Mouse (Mus musculus) stomach, postnatal 0 days (tissue): ENCODE data around the gene Cmip. TPM values are rescaled to one million over a fixed set of nuclear protein-coding genes. Genes with fewer than 3 reads are reported as not detected.

ENCODE experiments used
- ATAC-seq: fragments of 200-750 bp; cut with Nextera tagmentation; 2 replicates; pipeline ENCODE4 v1.8.0; 2017; ENCODE audit not compliant: low FRiP score, low TSS enrichment
- DNase-seq: peaks from one replicate; pipeline ENCODE4 v3.0.0-alpha.2; 2016; ENCODE audit warnings: low spot score
- H3K27ac ChIP-seq: fragments of 300-500 bp; sonication (generic); replicated peaks from 2 replicates; pipeline ENCODE4 v1.5.1; 2014; ENCODE audit warnings: mild to moderate bottlenecking, control low read depth
- H3K27me3 ChIP-seq: fragments of 300-500 bp; sonication (generic); 2 replicates; pipeline ENCODE4 v1.6.1; 2014; ENCODE audit warnings: low read length; ENCODE audit not compliant: control insufficient read depth, insufficient read depth
- H3K36me3 ChIP-seq: fragments of 300-500 bp; sonication (generic); 2 replicates; pipeline ENCODE4 v1.6.1; 2014; ENCODE audit warnings: low read length, mixed read lengths; ENCODE audit not compliant: control insufficient read depth, insufficient read depth
- H3K4me1 ChIP-seq: fragments of 300-500 bp; sonication (generic); replicated peaks from 2 replicates; pipeline ENCODE4 v1.6.1; 2014; ENCODE audit warnings: antibody characterized with exemption; ENCODE audit not compliant: control insufficient read depth, insufficient read depth
- H3K4me2 ChIP-seq: fragments of 300-500 bp; sonication (generic); replicated peaks from 2 replicates; pipeline ENCODE4 v1.6.1; 2014; ENCODE audit warnings: low read depth, mild to moderate bottlenecking, control low read depth, moderate library complexity
- H3K4me3 ChIP-seq: fragments of 300-500 bp; sonication (generic); 2 replicates; pipeline ENCODE4 v1.5.1; 2014; ENCODE audit warnings: low read depth, low read length, control low read depth
- H3K9ac ChIP-seq: fragments of 300-500 bp; sonication (generic); 2 replicates; pipeline ENCODE4 v1.6.1; 2014; ENCODE audit warnings: mild to moderate bottlenecking, low read length, control low read depth, mixed read lengths
- H3K9me3 ChIP-seq: fragments of 300-500 bp; sonication (generic); 2 replicates; pipeline ENCODE4 v1.6.1; 2016; ENCODE audit warnings: low read length; ENCODE audit not compliant: control insufficient read depth
- CTCF ChIP-seq: IDR thresholded peaks from 2 replicates; pipeline ENCODE4 v1.5.1; 2016; ENCODE audit warnings: antibody characterized with exemption, low read depth, mild to moderate bottlenecking, moderate library complexity
- EP300 ChIP-seq: optimal IDR thresholded peaks from 2 replicates; pipeline ENCODE3; 2016; ENCODE audit warnings: antibody characterized with exemption
- WGBS: fragments of 180-500 bp; shearing (Covaris S2); extraction: QIAGEN DNeasy Blood & Tissue Kit; methylation state at CpG from one replicate; pipeline ENCODE4 v1.1.7; 2014; 5-methylcytosine and 5-hydroxymethylcytosine counted together
- polyA plus RNA-seq: library from polyadenylated mRNA; unstranded; fragments of >200 nt; fragmentation: Nextera tagmentation; extraction: Ambion mirVana; gene quantifications from 2 replicates; pipeline ENCODE4 v1.2.1, GENCODE M21; 2015

The Cmip gene
- polyA plus RNA-seq, 1 experiment from 2014 or later = 19.9 TPM

- WGBS = 91% methylated on average over 10 of the region's 10 CpGs
- no peak overlapping the region for H3K27ac ChIP-seq
- TF ChIP-seq CTCF = no peak
- TF ChIP-seq EP300 = no peak
- DNase-seq (no peak), ATAC-seq (no peak)
- H3K4me1 ChIP-seq = no peaks in the 10 kb centered on the region; the same call in 1 of the 2 replicates
- no peak overlapping the region for H3K4me2 ChIP-seq
- H3K9me3 ChIP-seq = no peaks in the 10 kb centered on the region
- H3K9ac ChIP-seq = no peak overlapping the region
- H3K36me3 ChIP-seq = no peaks in the 10 kb centered on the region; the same call in 1 of the 2 replicates
- no peaks in the 10 kb centered on the region for H3K27me3 ChIP-seq
- H3K4me3 ChIP-seq = no peak overlapping the region
Observed at GRCm38 (mm10) chr8:117320616-117321015, 63.8 kb downstream of the Cmip start.

- no peak overlapping the region for H3K4me2 ChIP-seq
- ATAC-seq (no peak), DNase-seq (no peak)
- H3K9ac ChIP-seq = no peak overlapping the region
- no peaks in the 10 kb centered on the region; the same call in 1 of the 2 replicates for H3K36me3 ChIP-seq
- no peaks in the 10 kb centered on the region for H3K9me3 ChIP-seq
- H3K27me3 ChIP-seq = no peaks in the 10 kb centered on the region
- H3K27ac ChIP-seq = no peak overlapping the region
- no peaks in the 10 kb centered on the region; the same call in 1 of the 2 replicates for H3K4me1 ChIP-seq
- TF ChIP-seq EP300 (no peak), CTCF (no peak)
- H3K4me3 ChIP-seq = no peak overlapping the region
- WGBS = 84% methylated on average over 15 of the region's 15 CpGs
Observed at GRCm38 (mm10) chr8:117321232-117321631, 64.4 kb downstream of the Cmip start.

DNA sequence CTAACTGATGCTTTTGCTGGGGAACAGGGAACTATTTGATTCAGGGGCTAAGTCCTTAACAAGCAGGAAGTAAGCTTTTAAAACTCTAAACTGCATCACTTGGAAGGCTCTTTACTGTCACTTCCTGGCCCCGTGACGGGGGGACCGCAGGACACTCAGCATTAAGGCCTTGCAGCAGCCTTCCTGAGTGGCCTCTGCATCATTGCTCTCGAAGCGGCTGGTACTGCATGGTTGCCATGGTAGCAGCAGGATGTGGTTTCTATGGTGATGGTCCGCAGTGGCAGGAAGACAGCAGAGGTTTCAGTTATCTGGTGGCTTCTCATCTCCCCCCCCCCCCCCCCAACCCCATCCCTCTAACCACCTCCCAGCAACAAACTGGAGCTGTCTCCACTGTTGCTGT, 65.2 kb downstream of the Cmip start:
- DNase-seq = no peak
- Histone ChIP-seq H3K27me3 (no peaks in the 10 kb centered on the region), H3K27ac (no peak overlapping the region), H3K36me3 (no peaks in the 10 kb centered on the region; the same call in 1 of the 2 replicates), H3K9ac (no peak overlapping the region), H3K4me3 (no peak overlapping the region), H3K9me3 (no peaks in the 10 kb centered on the region), H3K4me1 (no peaks in the 10 kb centered on the region; the same call in 1 of the 2 replicates), H3K4me2 (no peak overlapping the region)
- no peak for TF ChIP-seq CTCF
- TF ChIP-seq EP300 = no peak
- WGBS = 56% methylated on average over 6 of the region's 6 CpGs
- no peak for ATAC-seq

DNA sequence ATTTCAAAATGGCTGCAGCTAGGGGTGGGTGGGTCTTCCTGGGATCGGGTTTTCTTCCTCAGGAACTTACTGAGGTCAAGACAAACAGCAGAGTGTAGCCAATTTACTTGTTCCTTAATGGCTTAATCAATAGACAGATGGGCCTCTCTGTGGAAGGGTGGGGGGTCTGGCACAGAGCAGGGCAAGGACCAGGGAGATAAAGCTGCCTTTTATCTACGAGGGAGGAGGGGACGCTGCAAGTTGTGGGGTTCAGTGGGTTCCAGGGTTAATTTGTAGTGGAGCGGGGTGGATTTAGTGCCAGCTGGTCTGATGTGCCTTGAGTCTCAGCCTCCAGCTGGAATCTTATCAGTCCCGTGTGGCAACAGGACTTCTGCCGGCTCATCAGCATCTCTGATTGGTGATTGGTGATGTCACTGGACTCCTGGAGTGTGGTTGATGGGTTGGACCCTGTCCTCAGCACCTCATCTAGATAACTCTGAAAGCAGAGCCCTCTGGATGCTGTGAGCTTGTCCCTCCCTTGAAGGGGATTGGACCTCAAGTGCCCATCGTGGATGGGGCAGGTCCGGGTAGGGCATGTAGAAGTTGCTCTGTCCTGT, 65.9 kb downstream of the Cmip start:
- DNase-seq (no peak), ATAC-seq (no peak)
- no peak overlapping the region for H3K27ac ChIP-seq
- H3K9me3 ChIP-seq = no peaks in the 10 kb centered on the region
- H3K9ac ChIP-seq = no peak overlapping the region
- H3K36me3 ChIP-seq = no peaks in the 10 kb centered on the region; the same call in 1 of the 2 replicates
- no peaks in the 10 kb centered on the region; the same call in 1 of the 2 replicates for H3K4me1 ChIP-seq
- no peaks in the 10 kb centered on the region for H3K27me3 ChIP-seq
- H3K4me2 ChIP-seq = no peak overlapping the region
- WGBS = 44% methylated on average over 8 of the region's 8 CpGs
- TF ChIP-seq CTCF (no peak), EP300 (no peak)
- no peak overlapping the region for H3K4me3 ChIP-seq

DNA sequence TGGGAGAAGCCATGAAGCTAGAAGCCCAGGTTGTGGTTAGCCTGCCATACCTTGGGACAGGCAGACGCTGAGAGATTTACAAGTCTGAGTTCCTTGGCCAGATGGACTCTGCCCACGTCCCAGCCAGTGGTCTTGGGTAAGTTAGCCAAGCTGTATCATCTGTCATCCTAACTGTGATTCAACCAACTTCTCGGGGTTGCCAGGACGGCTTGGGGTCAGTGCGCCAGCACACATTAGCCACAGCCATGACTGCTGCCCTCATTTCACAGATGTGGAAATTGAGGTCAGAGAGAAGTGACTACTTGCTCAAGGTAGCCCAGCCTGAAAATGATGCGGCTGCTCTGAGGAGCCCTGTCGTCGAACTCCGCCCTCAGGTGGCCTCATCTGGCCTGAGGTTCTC, 68.0 kb downstream of the Cmip start:
- no peak overlapping the region for H3K9ac ChIP-seq
- ATAC-seq = no peak
- no peak for DNase-seq
- no peak overlapping the region for H3K4me2 ChIP-seq
- no peaks in the 10 kb centered on the region; the same call in 1 of the 2 replicates for H3K4me1 ChIP-seq
- no peak overlapping the region for H3K27ac ChIP-seq
- TF ChIP-seq EP300 (no peak), CTCF (no peak)
- no peaks in the 10 kb centered on the region; the same call in 1 of the 2 replicates for H3K36me3 ChIP-seq
- H3K9me3 ChIP-seq = no peaks in the 10 kb centered on the region
- H3K27me3 ChIP-seq = no peaks in the 10 kb centered on the region
- no peak overlapping the region for H3K4me3 ChIP-seq
- WGBS = 92% methylated on average over 9 of the region's 9 CpGs

DNA sequence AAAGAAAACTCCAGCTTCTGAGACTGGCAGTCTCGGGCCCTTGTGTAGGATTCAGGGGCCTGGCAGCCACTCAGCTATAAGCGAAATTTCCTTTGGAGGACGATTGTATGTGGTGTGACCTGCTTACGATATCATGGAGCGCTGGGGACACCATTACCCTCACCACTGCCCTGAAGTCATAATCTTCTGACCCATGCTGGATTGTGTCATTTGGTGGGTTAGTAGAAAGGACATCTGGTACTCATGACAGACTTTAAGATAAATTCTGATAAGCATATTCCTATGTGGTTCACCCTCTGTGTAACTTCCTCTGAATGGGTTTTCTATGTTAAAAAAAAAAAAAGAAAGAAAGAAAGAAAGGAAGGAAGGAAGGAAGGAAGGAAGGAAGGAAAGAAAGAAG, 69.9 kb downstream of the Cmip start:
- Histone ChIP-seq H3K36me3 (no peaks in the 10 kb centered on the region; the same call in 1 of the 2 replicates), H3K27me3 (no peaks in the 10 kb centered on the region), H3K4me3 (no peak overlapping the region), H3K9ac (no peak overlapping the region), H3K27ac (peak overlapping the region; percentile 76), H3K4me2 (no peak overlapping the region), H3K4me1 (no peaks in the 10 kb centered on the region; the same call in 1 of the 2 replicates), H3K9me3 (no peaks in the 10 kb centered on the region)
- WGBS = 82% methylated on average over 5 of the region's 5 CpGs
- TF ChIP-seq CTCF = no peak
- no peak for TF ChIP-seq EP300
- DNase-seq = no peak
- ATAC-seq = no peak
